Mouse (Mus musculus) thymus, postnatal 4 days (tissue): Measurements from ENCODE around the gene Rabgap1l.
"Not testable (repeated sequence)": the region's sequence is repeated elsewhere in the genome, so short reads cannot be mapped to it uniquely, and the experiment has no call there.

Source experiments
- DNase-seq: peaks from one replicate; pipeline ENCODE4 v3.0.0; 2021

Rabgap1l gene

DNA sequence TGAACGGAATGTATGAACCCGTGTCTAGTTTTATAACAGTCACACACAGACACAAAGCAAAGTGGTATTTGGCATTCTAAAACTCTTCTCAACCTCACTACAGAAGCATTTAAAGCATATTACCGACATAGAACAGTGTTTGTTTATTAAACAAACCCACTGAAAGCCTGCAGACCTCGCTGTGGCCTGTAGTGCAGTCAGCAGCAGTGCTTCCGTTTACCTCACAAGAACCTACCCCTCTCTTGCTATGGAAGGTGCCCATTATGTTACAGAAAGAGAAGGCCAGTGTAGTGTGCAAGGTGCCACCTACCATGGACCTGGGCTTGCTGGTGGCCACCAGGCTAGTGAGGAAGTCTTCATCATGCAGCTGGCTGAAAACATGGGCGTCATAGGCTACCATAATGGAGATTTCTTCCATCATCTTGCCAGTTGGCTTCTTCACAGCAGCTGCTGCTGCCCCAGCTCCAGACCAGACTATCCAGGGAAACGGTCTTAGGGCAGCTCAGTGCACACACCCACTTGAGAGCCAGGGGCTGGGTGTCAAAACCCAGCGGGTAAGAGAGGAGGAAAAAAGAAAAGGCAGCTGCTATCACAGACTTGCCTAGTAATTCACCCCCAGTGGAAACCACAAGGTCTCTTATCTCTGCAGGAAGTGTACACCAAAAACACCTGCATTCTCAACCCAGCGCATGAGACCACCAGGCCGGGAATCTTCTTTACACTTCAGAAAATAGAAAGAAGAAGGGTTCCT, 486.0 kb downstream of the Rabgap1l start:
- DNase-seq, result peak; percentile 64

DNA sequence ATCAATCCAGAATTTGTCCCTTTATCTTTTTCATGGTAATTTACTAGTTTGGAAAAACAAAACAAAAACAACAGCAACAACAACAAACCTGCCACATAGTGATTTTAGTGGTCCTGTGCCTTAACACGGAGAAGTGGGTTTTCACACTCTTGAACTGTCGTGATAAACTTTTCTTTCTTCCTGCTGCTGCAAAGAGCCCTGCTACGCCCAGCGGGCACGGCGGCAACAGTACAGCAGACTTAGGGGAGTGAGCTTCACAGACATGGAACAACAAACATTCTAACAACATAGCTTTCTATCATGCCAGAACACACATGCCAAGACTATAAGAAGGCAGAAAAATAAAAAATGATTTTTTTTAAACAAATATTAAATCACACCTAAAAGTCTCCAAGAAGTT, 486.7 kb downstream of the Rabgap1l start:
- peak; percentile 70 for DNase-seq

DNA sequence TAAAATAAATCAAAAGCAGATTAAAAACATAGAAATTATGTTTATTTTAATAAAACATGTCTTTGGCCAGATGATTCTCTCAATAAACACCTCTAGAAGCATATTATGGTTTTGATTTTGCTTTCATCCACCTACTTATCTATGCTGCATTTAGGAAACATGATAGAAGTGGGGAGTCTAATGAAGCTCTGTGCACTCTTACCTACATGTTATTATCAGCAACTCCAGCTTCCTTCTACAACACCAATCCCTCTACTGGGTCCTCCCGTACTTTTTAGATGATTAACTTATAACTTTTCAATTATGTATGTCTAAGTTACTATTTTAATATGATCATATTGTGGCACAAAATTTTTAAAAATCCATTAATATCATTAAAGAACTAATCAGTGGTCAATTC, 487.2 kb downstream of the Rabgap1l start:
- DNase-seq, result no peak

DNA sequence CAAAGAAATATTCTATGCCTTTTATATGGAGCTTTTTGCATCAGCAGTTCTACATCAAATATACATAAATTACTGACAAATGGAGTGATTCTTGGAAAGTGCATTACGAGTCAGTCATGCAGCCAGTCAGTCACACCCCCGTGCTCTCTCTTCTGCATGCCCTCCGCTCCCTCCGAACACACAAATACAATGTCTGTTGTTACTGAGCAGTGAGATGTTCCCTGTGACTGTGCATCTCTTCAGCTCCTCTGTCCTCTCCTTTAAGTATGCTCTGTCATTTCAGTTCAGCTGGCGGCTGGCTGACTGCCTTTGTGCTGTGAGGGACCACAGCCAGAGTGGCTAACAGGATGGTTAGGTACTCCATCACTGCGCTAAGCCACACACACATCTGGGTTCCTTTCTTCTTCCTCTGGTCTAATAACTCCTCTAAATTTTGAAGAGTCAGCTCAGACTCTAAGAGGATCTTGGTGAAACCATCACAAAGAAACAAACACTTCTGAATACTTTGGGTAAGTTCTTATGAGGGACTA, 488.0 kb downstream of the Rabgap1l start:
- DNase-seq, result peak; percentile 45

DNA sequence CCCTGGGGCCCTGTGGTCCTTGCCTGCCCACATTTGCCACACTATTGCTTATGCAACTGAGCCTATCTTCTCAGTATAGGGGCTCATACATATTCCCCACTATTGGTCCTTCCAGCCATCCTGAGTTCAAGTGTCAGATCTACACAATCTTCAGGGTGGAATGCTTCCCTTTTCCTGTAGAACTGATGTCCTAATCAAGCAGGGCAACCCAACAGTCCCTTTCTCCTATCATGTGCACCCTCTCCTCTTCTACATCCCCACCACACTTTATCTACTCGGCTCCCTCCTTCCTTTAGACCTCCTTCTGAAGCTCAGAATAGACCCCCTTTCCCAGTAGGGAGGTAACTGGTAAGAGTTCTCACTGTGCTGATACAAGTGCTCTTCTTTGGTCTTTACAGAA, 490.7 kb downstream of the Rabgap1l start:
- DNase-seq, result no peak

DNA sequence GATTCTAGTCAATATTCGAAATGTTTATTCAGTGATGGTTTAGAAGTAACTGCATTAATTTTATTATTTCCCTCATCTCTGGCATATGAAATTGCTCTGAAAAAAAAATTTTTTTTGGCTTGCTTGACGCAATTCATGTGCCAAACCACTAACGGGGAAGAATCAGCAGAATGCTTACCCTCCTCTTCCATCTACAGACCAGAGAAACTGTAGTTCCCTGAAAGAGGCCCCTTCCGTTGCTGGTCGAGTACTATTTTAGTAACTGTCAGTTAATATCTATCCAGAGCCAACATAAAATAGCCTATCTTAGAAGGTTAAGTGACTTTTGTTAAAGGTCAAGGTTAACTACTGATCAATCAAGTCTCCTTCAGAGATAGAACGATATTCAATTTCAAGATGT, 491.9 kb downstream of the Rabgap1l start:
- no peak for DNase-seq

DNA sequence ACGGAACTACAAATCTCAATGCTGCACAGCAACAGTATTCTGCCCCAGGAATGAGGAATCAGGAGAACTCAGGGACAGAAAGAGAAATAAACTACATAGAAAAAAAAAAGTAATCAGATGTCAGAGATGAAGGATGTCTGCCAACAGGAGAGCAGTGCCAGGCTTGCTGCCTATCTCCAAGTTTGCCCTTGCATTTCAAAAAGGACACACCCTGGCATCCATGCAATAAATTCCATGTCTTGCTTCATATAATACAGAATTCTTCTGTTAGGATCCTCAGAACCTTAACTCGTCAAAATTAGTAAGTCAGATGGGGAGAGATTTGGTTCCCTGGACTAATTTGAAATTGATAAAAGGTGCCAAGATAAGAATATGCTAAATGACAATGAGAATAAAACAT, 492.3 kb downstream of the Rabgap1l start:
- DNase-seq, result no peak

DNA sequence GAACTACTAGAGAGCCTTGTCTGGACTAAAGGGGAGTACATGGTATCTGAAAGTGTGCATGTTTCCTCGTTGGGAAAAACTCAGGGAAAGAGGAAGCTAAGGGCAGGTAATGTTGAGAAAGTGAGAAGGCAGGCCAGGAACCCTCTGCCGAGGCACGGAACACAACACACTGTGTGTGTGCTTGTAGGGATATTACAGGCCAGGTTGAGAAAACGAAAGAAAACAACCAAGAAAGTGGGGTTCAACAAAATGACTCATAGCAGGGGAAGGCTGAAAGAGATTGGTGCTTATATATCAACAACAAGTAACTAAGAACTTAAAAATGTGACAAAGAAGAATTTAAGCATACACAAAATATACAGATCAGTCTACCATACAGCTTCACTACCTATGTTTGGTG, 493.0 kb downstream of the Rabgap1l start:
- no peak for DNase-seq

DNA sequence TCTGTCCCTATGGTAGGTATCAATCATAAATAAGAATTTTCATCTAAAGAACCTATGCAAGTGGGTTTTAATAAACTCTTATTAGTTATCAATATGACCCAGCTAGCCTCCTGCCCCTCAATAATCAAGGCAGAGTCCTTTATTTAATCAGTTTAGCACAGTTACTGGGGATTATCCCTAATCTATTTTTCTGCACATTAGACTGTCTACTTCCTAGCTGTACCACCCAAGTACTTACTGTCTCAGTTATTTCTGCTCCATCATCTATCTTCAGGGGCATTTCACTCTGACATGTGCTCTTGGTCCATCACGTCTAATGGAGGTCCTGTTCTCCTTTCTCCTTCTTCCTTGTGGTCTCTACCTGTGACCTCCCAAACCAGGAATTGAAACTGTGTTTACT, 494.1 kb downstream of the Rabgap1l start:
- DNase-seq, result no peak

DNA sequence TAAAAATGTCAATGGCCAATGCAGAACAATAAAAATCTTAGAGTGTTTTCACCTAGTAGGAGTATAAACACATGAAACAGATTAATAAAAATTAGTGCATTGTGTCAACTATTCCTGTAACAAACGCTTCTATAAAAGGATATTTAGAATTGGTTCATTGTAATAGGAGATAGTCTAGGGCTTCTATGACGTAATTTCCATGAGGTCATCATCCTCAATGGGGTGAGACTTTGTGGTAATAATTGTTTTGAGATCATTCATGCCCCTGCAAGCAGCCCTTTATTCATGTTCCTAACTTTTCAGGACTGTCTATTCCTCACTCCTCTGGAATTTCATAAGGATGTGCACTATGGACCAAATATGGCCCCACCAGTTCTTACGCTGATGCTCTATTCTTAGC, 495.3 kb downstream of the Rabgap1l start:
- no peak for DNase-seq

DNA sequence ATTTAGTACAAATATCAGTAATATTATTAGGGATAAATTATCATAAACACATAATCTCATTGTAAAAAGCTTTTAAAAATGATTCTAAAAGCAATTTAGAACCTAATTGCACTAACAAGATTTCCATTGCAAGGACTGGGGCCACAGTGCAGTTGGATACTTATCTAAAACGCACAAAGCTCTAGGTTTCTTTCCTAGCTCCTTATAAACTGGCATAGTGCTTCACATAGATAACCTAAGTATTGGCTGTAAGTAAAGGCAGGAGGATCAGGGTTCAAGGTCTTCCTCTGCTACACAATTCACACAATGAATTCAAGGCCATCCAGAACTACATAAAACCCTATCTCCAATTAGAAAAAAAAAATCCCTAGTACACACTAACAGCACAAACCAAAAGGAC, 497.7 kb downstream of the Rabgap1l start:
- no peak for DNase-seq

DNA sequence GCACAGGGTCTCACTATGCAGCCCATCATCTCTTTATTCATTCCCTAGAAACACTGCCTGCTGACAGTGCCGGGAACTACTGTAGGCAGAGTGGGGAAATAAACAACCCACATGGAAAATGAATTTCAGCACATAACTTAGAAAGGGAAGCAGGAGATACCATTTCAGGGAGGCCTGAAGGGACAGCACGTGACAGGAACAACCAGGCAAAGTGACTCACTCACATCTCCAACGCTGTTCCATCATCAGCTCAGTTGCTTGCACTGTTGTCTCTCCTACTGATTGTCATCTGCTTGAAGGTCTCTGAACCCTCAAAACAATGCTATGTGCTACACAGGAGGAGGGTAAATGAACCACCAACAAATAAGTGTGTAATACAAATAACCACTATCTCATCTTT, 499.5 kb downstream of the Rabgap1l start:
- DNase-seq, result no peak

DNA sequence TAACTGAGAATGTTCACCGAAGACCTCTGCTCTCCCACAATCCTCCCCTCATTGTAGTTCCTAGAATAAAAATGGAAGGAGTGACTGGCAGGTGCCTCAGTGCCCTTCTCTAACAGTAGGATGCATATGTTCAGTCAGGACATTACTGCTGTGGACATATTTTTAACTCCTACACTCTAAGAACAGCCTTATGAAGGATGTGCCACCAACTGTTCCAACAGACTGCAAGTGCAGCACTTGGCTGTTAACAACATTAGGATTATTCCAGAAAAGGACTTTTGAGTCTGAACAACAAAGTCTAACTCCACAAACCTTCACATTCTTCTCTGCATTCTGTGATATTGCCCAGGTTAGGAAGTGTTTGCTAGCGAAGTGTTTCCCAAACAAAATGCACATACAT, 501.0 kb downstream of the Rabgap1l start:
- no peak for DNase-seq

DNA sequence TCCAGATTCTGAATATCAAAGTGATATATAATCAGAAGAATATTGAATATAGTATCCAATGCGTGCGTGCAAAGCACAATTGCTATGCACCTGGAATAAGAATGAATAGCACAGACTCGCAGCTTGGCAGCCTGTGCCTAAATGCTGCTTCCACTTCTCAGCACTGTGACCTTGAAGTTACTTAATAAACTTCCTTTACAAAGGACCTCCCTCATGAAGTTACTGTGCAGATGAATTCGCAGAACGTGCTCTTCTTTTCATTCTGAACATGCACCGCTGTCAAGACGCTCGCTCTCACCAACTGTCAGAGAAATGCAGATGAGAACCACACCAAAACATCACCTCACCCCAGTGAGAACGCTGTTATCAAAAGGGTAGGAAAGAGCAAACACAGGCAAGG, 502.8 kb downstream of the Rabgap1l start:
- no peak for DNase-seq

DNA sequence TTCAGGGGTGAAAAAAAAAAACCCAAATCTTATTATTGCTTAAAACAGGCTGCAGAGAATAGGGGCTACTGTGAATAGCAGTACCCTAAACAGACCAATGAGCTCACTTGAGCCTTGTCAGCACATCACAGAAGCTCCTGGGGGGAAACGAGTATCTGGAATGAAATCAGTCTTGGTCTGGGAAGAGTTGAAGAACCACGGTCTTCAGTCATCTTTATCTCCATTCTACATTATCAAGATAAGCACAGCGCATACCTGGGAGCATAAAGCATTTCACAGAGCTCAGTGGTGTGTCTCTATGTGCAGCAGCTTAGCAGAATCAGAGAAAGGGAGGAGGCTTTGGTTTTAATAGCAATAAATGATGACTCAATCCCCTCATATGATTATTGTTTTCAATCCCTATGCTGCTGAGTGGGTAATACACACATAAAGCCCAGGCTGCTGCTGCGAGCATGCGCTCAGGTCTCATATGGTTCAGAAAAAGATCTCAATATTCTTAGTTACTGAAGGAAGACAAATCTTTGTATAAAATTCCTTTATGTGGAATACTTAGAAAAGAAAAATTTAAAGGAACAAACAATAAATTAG, 505.9 kb downstream of the Rabgap1l start:
- no peak for DNase-seq

DNA sequence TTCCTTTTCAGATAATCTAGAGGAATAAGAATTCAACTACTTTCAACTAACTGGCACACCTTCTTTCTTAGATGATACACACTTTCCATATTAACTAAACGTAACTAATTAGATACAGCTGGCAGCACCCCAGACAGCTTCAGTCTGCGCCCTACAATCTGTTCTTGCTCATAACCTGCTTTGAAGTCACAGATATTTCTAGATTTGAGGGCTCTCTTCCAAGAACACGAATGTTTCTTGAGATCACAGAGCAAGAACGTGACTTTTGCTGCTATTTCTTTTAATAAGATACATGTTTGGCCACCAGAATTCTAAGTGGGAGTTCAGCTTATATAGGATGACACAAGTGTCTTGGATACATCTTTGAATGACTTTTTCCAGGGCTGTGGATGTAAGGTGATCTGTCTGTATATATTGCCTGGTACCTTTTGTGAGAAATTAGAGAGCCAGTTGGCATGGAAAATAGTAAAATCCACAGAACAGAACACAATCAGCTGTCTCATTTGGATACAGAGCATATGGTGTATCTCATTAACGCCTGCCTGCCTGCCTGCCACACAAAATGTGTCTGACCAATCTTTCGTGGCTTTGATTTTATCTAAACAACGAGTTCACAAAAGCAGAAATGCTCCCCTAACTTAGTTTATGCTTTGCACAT, 506.5 kb downstream of the Rabgap1l start:
- no peak for DNase-seq

DNA sequence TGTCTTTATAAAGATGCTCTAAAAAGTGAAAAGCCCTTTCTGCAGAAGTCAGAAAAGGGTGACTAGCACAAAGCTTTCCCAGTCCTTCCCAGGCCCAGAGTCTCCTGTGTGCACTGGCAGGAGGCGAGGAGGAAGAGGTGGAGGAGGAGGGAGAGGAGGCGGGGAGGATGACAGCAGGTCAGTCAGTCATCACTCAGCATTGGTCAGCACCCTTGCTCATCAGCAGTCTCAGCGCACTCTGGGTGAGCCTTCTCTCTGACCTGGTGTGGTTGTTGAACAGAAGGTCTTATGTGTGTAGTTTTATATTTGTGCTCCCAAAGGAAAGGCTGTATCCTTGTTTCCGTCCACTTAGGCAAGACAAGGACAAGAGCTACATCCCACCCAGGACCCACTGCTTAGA, 508.8 kb downstream of the Rabgap1l start:
- no peak for DNase-seq

DNA sequence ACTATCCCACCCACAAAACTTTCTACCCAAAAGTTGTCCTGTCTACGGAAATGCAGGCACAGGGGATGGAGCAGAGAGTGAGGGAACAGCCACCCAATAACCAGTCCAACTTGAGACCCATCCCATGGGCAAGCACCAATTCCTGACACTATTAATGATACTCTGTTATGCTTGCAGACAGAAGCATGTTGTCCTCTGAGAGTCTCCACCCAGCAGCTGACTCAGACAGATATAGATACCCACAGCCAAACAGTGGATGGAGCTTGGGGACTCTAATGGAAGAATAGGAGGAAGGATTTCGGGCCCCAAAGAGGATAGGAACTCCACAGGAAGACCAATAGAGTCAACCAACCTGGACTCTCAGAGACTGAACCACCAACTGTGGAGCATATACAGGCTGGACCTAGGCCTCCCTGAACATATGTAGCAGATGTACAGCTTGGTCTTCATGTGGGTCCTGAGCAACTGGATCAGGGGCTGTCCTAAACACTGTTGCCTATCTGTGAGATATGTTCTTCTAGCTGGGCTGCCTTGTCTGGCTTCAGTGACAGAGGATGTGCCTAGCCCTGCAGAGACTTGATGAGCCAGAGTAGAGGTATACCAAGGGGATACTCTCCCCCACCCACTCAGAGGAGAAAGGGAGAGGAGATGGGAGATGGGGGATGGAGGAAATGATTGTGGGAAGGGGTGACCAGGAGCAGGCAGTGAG, 510.7 kb downstream of the Rabgap1l start:
- DNase-seq, result not testable (repeated sequence)

DNA sequence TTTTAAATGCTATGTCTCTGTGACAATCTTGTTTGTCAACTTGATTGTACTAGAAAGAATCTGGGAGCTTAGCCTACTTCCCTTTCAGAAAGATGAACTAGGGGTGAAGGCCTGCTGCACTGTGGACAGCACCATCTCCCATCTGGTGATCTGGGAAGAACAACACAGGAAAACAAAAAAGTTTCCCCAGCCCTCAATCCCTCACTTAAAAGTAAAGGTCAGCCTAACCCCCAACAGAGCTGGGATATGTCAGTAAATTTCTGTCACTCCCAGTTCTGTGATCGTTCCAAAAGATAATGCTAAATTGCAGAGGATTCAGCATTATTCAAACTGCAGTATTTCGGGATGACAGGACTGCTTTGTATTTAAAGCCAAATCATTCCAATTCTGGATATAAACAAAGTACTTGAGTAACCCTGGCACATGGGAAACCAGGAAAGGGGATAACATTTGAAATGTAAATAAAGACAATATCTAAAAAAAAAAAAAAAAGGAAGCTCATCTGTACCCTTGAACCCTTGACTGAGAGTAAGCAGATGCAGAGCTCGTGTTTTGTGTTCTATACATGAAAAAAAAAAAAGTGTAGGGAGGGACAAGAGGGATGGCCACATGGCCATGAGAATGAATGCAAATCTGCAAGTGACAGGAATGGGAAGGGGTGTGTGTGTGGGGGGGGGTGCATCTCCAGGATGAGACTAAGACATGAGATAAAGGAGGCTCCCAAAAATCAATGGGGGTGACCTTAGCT, 511.5 kb downstream of the Rabgap1l start:
- DNase-seq, result no peak

DNA sequence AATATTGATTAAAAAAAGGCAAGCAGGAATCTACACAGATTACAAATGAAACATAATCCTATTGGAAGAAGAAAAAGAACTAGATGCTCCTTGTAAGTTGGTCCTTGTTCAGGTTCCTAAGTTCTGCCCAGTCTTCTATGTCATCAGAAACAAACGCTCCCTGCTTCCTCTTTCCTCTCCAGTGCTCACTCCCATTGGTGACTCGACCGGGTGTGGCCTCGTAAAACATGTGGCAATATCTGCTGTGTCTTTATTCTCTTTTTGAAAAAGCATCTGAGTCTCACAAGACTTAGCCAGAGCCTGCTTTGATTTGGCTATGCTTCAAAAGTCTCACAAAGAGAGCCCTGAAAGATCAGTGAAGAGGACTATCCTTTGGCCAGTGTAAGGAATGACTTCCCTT, 512.4 kb downstream of the Rabgap1l start:
- no peak for DNase-seq

DNA sequence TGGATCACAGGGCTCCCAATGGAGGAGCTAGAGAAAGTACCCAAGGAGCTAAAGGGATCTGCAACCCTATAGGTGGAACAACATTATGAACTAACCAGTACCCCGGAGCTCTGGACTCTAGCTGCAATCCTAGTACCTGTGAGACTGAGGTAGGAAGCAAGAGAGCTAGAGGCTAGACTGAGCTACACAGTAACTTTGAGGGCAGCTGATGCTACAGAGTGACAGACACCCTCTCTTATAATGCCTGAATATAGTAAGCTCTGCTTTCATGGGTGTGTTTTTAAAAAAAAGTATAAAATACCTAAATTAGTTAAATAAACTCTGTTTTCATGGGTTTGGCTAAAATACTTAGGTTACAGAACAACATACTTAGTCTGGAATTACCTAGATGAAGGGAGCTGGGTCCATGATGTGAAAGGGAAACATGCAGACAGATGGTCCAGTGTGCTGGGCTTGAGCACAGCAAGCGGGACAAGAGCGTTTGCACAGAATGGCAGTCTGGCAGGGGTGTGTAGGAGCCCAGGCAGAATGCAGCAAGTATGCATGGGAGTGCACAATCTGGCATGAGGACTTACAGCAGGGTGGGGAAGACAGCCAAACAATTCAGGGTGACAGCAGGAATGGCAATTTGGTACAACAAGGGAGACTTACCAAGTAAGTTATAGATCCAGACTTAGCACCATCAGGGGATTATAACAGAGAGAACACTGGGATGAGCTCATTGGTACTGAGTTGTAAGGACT, 514.9 kb downstream of the Rabgap1l start:
- DNase-seq, result no peak

DNA sequence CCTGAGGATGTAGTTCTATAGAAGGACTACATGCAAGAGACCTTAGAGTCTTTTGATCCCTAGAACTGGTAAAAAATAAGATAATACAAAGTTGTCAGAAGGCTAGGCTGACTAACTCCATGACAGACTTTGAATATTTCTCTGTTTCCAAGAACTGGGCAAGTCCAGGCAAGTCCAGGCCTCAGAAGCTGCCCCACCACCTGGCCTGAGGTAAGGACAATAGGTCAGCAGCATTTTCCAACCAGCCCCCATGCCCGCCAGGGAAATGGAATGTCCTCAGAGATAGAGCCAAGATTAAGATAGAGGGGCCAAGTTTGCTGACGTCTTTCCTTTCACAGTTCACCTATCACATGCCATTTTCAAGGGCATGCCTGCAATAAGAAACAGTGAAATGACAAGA, 517.8 kb downstream of the Rabgap1l start:
- DNase-seq, result no peak
